Mouse (Mus musculus) embryonic stem cell, embryonic (primary cell): Measurements from ENCODE around the gene Slc38a4.

Source experiments
- CTCF ChIA-PET, 4 experiments: fragments of 300-600 bp in 2 of 4; fragments of 350-600 bp in 2 of 4; sonication (Branson Sonifier 250); formaldehyde crosslinking; loops; one replicate each; lab custom pipeline; 2022; ENCODE audit warnings: inconsistent platforms in 2 of 4; lab: Charles Lee
- POLR2A ChIA-PET, 4 experiments: fragments of 300-600 bp in 2 of 4; fragments of 350-600 bp in 2 of 4; sonication (Branson Sonifier 250); formaldehyde crosslinking; loops; one replicate each; lab custom pipeline; 2022; ENCODE audit warnings: antibody characterized with exemption in 4 of 4, inconsistent platforms in 1 of 4; lab: Charles Lee

Gene Slc38a4

GRCm38 (mm10) chr15:96971906-96972305 lies 83.8 kb downstream of the Slc38a4 start:
- CTCF ChIA-PET: interaction anchor here in 3 of 4 experiments (0.5 to 1.5 kb wide), 12 partner anchors 18 to 837 kb away, joined by 3 to 6 read pairs (median 3); no protein-coding TSS in a partner anchor
- POLR2A ChIA-PET: interaction anchor here in 3 of 4 experiments (0.5 to 1.7 kb wide), 9 partner anchors 13 to 169 kb away, joined by 3 to 14 read pairs (median 4); no protein-coding TSS in a partner anchor

- CTCF ChIA-PET: interaction anchor here (0.5 to 1.8 kb wide), 22 partner anchors 9 to 695 kb away, joined by 3 to 12 read pairs (median 4); no protein-coding TSS in a partner anchor
- POLR2A ChIA-PET: interaction anchor here in 2 of 4 experiments (0.6 to 1.7 kb wide), 6 partner anchors 16 to 328 kb away, joined by 3 to 7 read pairs (median 4); no protein-coding TSS in a partner anchor
Observed at GRCm38 (mm10) chr15:96969792-96970191, 86.0 kb downstream of the Slc38a4 start.

- CTCF ChIA-PET: interaction anchor here in 3 of 4 experiments (0.7 to 1.6 kb wide), 3 partner anchors 15 to 1540 kb away, joined by 3 to 6 read pairs (median 3); no protein-coding TSS in a partner anchor
- POLR2A ChIA-PET: no interaction called here
Observed at GRCm38 (mm10) chr15:96968741-96969140, 87.0 kb downstream of the Slc38a4 start.

GRCm38 (mm10) chr15:96966326-96966725 lies 89.4 kb downstream of the Slc38a4 start:
- ChIA-PET CTCF (interaction anchor here in 1 of 4 experiments (0.6 kb wide), 1 partner anchor 12 kb away, joined by 7 read pairs; no protein-coding TSS in a partner anchor), POLR2A (interaction anchor here in 1 of 4 experiments (1.5 kb wide), 1 partner anchor 14 kb away, joined by 3 read pairs; no protein-coding TSS in a partner anchor)

- CTCF ChIA-PET: no interaction called here
- POLR2A ChIA-PET: interaction anchor here in 1 of 4 experiments (0.6 kb wide), 1 partner anchor 279 kb away, joined by 3 read pairs; no protein-coding TSS in a partner anchor
Observed at GRCm38 (mm10) chr15:96963735-96964134, 92.0 kb downstream of the Slc38a4 start.

GRCm38 (mm10) chr15:96963318-96963717 lies 92.4 kb downstream of the Slc38a4 start:
- ChIA-PET CTCF (no interaction called here), POLR2A (interaction anchor here in 1 of 4 experiments (0.6 kb wide), 1 partner anchor 279 kb away, joined by 3 read pairs; no protein-coding TSS in a partner anchor)

- ChIA-PET CTCF (interaction anchor here in 3 of 4 experiments (1.1 to 1.8 kb wide), 3 partner anchors 10 to 24 kb away, joined by 3 to 8 read pairs (median 4); no protein-coding TSS in a partner anchor), POLR2A (interaction anchor here in 2 of 4 experiments (0.6 to 1.7 kb wide), 2 partner anchors 165 to 175 kb away, joined by 3 to 4 read pairs; no protein-coding TSS in a partner anchor)
Observed at GRCm38 (mm10) chr15:96960343-96960742, 95.4 kb downstream of the Slc38a4 start.

GRCm38 (mm10) chr15:96959247-96959646 lies 96.5 kb downstream of the Slc38a4 start:
- ChIA-PET POLR2A (no interaction called here), CTCF (interaction anchor here in 2 of 4 experiments (0.6 to 1.8 kb wide), 3 partner anchors 23 to 469 kb away, joined by 6 to 12 read pairs (median 8); no protein-coding TSS in a partner anchor)

- ChIA-PET POLR2A (no interaction called here), CTCF (interaction anchor here in 2 of 4 experiments (0.6 to 1.0 kb wide), 2 partner anchors 8 kb away, joined by 3 read pairs; no protein-coding TSS in a partner anchor)
Observed at GRCm38 (mm10) chr15:96956699-96957098, 99.1 kb downstream of the Slc38a4 start.

GRCm38 (mm10) chr15:96954389-96954788 lies 101.4 kb downstream of the Slc38a4 start:
- CTCF ChIA-PET: interaction anchor here in 3 of 4 experiments (1.0 to 4.4 kb wide), 16 partner anchors 9 to 711 kb away, joined by 3 to 39 read pairs (median 4); no protein-coding TSS in a partner anchor
- POLR2A ChIA-PET: interaction anchor here (0.5 to 2.3 kb wide), 16 partner anchors 18 to 547 kb away, joined by 3 to 13 read pairs (median 3); no protein-coding TSS in a partner anchor

- CTCF ChIA-PET: interaction anchor here (0.5 to 4.4 kb wide), 39 partner anchors 9 to 1214 kb away, joined by 3 to 39 read pairs (median 3); partner anchors contain the start of gene Scaf11 (in 1 of the 4)
- POLR2A ChIA-PET: interaction anchor here (0.5 to 2.4 kb wide), 52 partner anchors 9 to 1744 kb away, joined by 3 to 14 read pairs (median 4); partner anchors contain the start of genes Scaf11 (in 1 of the 4) and Slc38a4 (in 1 of the 4)
Observed at GRCm38 (mm10) chr15:96953938-96954238, 101.9 kb downstream of the Slc38a4 start.

GRCm38 (mm10) chr15:96953112-96953937 lies 102.4 kb downstream of the Slc38a4 start:
- POLR2A ChIA-PET: interaction anchor here in 3 of 4 experiments (0.5 to 2.4 kb wide), 69 partner anchors 9 to 1745 kb away, joined by 3 to 14 read pairs (median 3); partner anchors contain the start of genes Scaf11 (in 2 of the 3), Slc38a2 (in 1 of the 3) and Slc38a4 (in 1 of the 3)

GRCm38 (mm10) chr15:96952488-96952887 lies 103.3 kb downstream of the Slc38a4 start:
- ChIA-PET CTCF (interaction anchor here in 3 of 4 experiments (0.9 to 4.4 kb wide), 11 partner anchors 13 to 831 kb away, joined by 3 to 39 read pairs (median 5); partner anchors contain the start of gene Scaf11 (in 1 of the 3)), POLR2A (interaction anchor here (0.6 to 2.4 kb wide), 43 partner anchors 9 to 715 kb away, joined by 3 to 14 read pairs (median 4); partner anchors contain the start of genes Scaf11 (in 1 of the 4) and Slc38a2 (in 1 of the 4))

More at GRCm38 (mm10) chr15:96953112-96953937, 102.4 kb downstream of the Slc38a4 start:
- CTCF ChIA-PET: interaction anchor here (0.5 to 4.4 kb wide), 42 partner anchors 8 to 1214 kb away, joined by 3 to 39 read pairs (median 3); partner anchors contain the start of gene Scaf11 (in 1 of the 4)

GRCm38 (mm10) chr15:96951783-96952182 lies 104.0 kb downstream of the Slc38a4 start:
- POLR2A ChIA-PET: interaction anchor here (0.6 to 2.4 kb wide), 10 partner anchors 15 to 716 kb away, joined by 3 to 14 read pairs (median 4); no protein-coding TSS in a partner anchor

GRCm38 (mm10) chr15:96948471-96948870 lies 107.3 kb downstream of the Slc38a4 start:
- POLR2A ChIA-PET: interaction anchor here in 3 of 4 experiments (0.6 to 1.9 kb wide), 11 partner anchors 12 to 412 kb away, joined by 3 to 8 read pairs (median 4); partner anchors contain the start of gene Slc38a4 (in 1 of the 3)

More at GRCm38 (mm10) chr15:96951783-96952182, 104.0 kb downstream of the Slc38a4 start:
- CTCF ChIA-PET: interaction anchor here (0.8 to 4.4 kb wide), 7 partner anchors 15 to 1598 kb away, joined by 3 to 39 read pairs (median 6); no protein-coding TSS in a partner anchor

More at GRCm38 (mm10) chr15:96948471-96948870, 107.3 kb downstream of the Slc38a4 start:
- CTCF ChIA-PET: interaction anchor here (0.5 to 6.3 kb wide), 49 partner anchors 8 to 651 kb away, joined by 3 to 79 read pairs (median 3); partner anchors contain the start of gene Scaf11 (in 2 of the 4)
